8 mouse cellular contexts compared by ENCODE assay signal in the genomic region with DNA sequence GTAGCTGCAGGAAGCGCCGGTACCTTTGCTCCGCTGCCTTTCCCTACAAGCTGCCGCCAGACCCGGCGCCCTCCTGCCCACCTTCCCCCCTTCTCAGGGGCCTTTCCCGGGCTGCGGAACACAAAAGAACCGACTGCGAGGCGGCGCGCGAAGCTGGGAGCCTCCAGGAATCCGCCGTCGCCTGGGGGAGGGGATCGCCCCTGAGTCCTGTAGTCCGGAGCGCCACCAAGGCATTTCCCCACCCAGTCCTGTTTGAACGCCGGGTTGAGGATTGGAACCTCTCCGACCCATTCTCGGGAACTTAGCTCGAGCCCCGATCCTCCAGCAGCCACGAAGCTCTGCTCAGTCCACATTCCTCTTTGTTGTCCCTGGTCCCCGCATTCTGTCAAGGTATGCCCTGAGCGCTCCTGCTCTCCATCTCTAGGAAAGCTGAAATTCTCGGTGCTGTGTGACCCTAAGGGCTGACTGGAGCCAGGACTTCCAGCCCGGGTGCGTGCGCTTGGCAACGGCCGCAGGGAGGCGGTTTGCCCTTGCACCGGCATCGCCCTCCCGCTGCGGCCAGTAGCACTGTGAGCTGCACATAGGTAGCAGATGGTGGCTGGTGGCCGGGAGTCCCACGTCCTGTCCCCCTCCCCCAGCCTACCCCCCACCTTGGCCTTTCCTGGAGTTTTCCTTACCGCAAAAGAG. TPM values are rescaled to one million over a fixed set of nuclear protein-coding genes. Genes with fewer than 3 reads are reported as not detected.
DNase-seq lines count a peak whose midpoint lies in the region; ATAC-seq and TF ChIP-seq lines count a peak whose summit lies in the region.

No protein-coding gene starts in this region.

- TF ChIP-seq CTCF in ES-Bruce4 (IDR thresholded peaks at IDR 0.05; ENCODE audit: low read depth, low read length), result no peak
- TF ChIP-seq CTCF in lung, postnatal 0 days (IDR thresholded peaks at IDR 0.05), result peak; percentile 43

- peak; percentile 45 for ATAC-seq in heart, embryonic 16.5 days (replicated peaks; ENCODE audit: extremely low read depth, insufficient read depth, low FRiP score)
- ATAC-seq in lung, postnatal 0 days, result peak; percentile 60
- ATAC-seq in erythroid progenitor cell, adult 5-6 weeks (replicated peaks; ENCODE audit: low FRiP score, poor library complexity, severe bottlenecking), result no peak

- under 1% methylated on average over 43 of the region's 43 CpGs for WGBS in heart, embryonic 16.5 days
- under 1% methylated on average over 34 of the region's 43 CpGs for WGBS in lung, postnatal 0 days

- peak overlapping the region; percentile 61 for H3K9ac ChIP-seq in ES-Bruce4 (ENCODE audit: low read depth, poor library complexity, severe bottlenecking)
- peak overlapping the region; percentile 82 for H3K9ac ChIP-seq in heart, embryonic 16.5 days (ENCODE audit: low read length)
- H3K9ac ChIP-seq in lung, postnatal 0 days (replicated peaks; ENCODE audit: low read depth), result peak overlapping the region; percentile 51

- peak; percentile 79 for DNase-seq in R1 (ENCODE audit: low read depth, low spot score)
- DNase-seq in embryo, embryonic 10 days (ENCODE audit: low spot score), result peak; percentile 80
- peak; percentile 77 for DNase-seq in kidney, postnatal 10 days
- peak; percentile 40 for DNase-seq in lung, postnatal 0 days (ENCODE audit: low spot score)
- peak; percentile 6 to 8 for DNase-seq in right cerebral cortex, adult 2 months (ENCODE audit: low spot score in 2 of 2)

- H3K4me1 ChIP-seq in ES-Bruce4 (ENCODE audit: control insufficient read depth, insufficient read depth, low read length), result no peaks in the 10 kb centered on the region
- no peaks in the 10 kb centered on the region for H3K4me1 ChIP-seq in heart, embryonic 16.5 days (ENCODE audit: control insufficient read depth, insufficient read depth, low read length)
- H3K4me1 ChIP-seq in lung, postnatal 0 days (ENCODE audit: insufficient read depth, low read depth, low read length), result peaks cover 3% of the 10 kb centered on the region; the same call in 1 of the 2 replicates

- peak overlapping the region; percentile 56 for H3K4me3 ChIP-seq in ES-Bruce4 (ENCODE audit: low read depth, low read length)
- peak overlapping the region; percentile 70 for H3K4me3 ChIP-seq in heart, embryonic 16.5 days (ENCODE audit: low read length)
- peak overlapping the region; percentile 57 for H3K4me3 ChIP-seq in lung, postnatal 0 days (ENCODE audit: low read depth, low read length)

- peak overlapping the region; percentile 99 for H3K4me2 ChIP-seq in heart, embryonic 16.5 days (ENCODE audit: low read depth, low read length)
- H3K4me2 ChIP-seq in lung, postnatal 0 days (replicated peaks; ENCODE audit: low read depth, low read length), result peak overlapping the region; percentile 97

- H3K9me3 ChIP-seq in ES-Bruce4 (replicated peaks; ENCODE audit: control insufficient read depth, insufficient read depth, low read length, poor library complexity, severe bottlenecking), result no peaks in the 10 kb centered on the region
- H3K9me3 ChIP-seq in heart, embryonic 16.5 days (replicated peaks; ENCODE audit: control insufficient read depth, low read length), result no peaks in the 10 kb centered on the region
- no peaks in the 10 kb centered on the region for H3K9me3 ChIP-seq in lung, postnatal 0 days (ENCODE audit: low read length)

- no peaks in the 10 kb centered on the region for H3K36me3 ChIP-seq in ES-Bruce4 (ENCODE audit: control insufficient read depth, insufficient read depth, low read length, poor library complexity, severe bottlenecking)
- no peaks in the 10 kb centered on the region for H3K36me3 ChIP-seq in heart, embryonic 16.5 days (ENCODE audit: control insufficient read depth, insufficient read depth)
- no peaks in the 10 kb centered on the region for H3K36me3 ChIP-seq in lung, postnatal 0 days (ENCODE audit: insufficient read depth, low read length)

- TF ChIP-seq EP300 in ES-Bruce4 (IDR thresholded peaks at IDR 0.05; ENCODE audit: insufficient read depth, low read depth, low read length), result no peak
- no peak for TF ChIP-seq EP300 in lung, postnatal 0 days (IDR thresholded peaks at IDR 0.05)

- H3K27me3 ChIP-seq in ES-Bruce4 (ENCODE audit: control insufficient read depth, insufficient read depth, low read length, poor library complexity, severe bottlenecking), result peaks cover 3% of the 10 kb centered on the region; the same call in 1 of the 2 replicates
- peaks cover 23% of the 10 kb centered on the region for H3K27me3 ChIP-seq in heart, embryonic 16.5 days (ENCODE audit: control insufficient read depth, insufficient read depth, low read length)
- no peaks in the 10 kb centered on the region for H3K27me3 ChIP-seq in lung, postnatal 0 days (replicated peaks; ENCODE audit: insufficient read depth, low read length)

- TF ChIP-seq POLR2A in ES-Bruce4 (IDR thresholded peaks at IDR 0.05; ENCODE audit: insufficient read depth, low read length), result no peak

- H3K27ac ChIP-seq in ES-Bruce4 (ENCODE audit: insufficient read depth, low read length), result no peak overlapping the region
- H3K27ac ChIP-seq in heart, embryonic 16.5 days (ENCODE audit: low read length), result peak overlapping the region; percentile 19; the same call in 1 of the 2 replicates
- peak overlapping the region; percentile 57 for H3K27ac ChIP-seq in lung, postnatal 0 days (ENCODE audit: low read length)

RNA-seq across cellular contexts. Expression of gene Prom1, which starts 1.1 kb away (rescaled TPM):
- 33.6 and 44.5 TPM in 2 replicates for polyA plus RNA-seq in ES-Bruce4 (2011; ENCODE audit: insufficient read depth, insufficient read length, low read depth, missing spikeins)
- polyA plus RNA-seq in heart, embryonic 16.5 days (2015; fragmentation: Nextera tagmentation; extraction: Ambion mirVana), result 8.0 and 8.1 TPM in 2 replicates
- 22.8 and 22.9 TPM in 2 replicates for polyA plus RNA-seq in lung, postnatal 0 days (2015; fragmentation: Nextera tagmentation; extraction: Ambion mirVana)
- 21.4 and 32.1 TPM in 2 replicates for total RNA-seq in erythroid progenitor cell, adult 5-6 weeks (2015; ENCODE audit: low replicate concordance)
- 19.4 and 24.8 TPM in 2 replicates for total RNA-seq in erythroid progenitor cell, adult 5-6 weeks (2017; ENCODE audit: low replicate concordance)

Comparison
In these comparisons a context has a peak if more than half of its experiments do, and no peak if none do; other contexts are left out.
1. DNase-seq: peak in every context shown above with its lines; median percentile 80 in embryo, embryonic 10 days; 79 in R1; 77 in kidney, postnatal 10 days; 40 in lung, postnatal 0 days; 7 in right cerebral cortex, adult 2 months.